Mouse (Mus musculus): ENCODE data around the gene Rusc2. TPM values are rescaled to one million over a fixed set of nuclear protein-coding genes. Genes with fewer than 3 reads are reported as not detected.

The Rusc2 gene
- total and polyA plus RNA-seq, 3 experiments, result 8.7 to 17.1 (median 14.5) TPM

- no peak overlapping the region for H3K4me3 ChIP-seq (ENCODE audit: low read depth, low read length)
- peaks cover 54% of the 10 kb centered on the region for H3K4me1 ChIP-seq (ENCODE audit: insufficient read depth, low read depth, low read length)
- ATAC-seq (ENCODE audit: extremely low read depth, insufficient number of reproducible peaks, low FRiP score, poor library complexity, severe bottlenecking) (no peak), DNase-seq (ENCODE audit: low spot score) (no peak)
- peaks cover 2% of the 10 kb centered on the region for H3K36me3 ChIP-seq (replicated peaks)
- TF ChIP-seq GATA2 (IDR thresholded peaks at IDR 0.05; ENCODE audit: borderline replicate concordance, low read depth, low read length) (no peak), POLR2AphosphoS5 (IDR thresholded peaks at IDR 0.05; ENCODE audit: insufficient replicate concordance, low read depth, low read length) (no peak), GATA1 (IDR thresholded peaks at IDR 0.05; ENCODE audit: borderline replicate concordance, low read length) (no peak), TAL1 (conservative IDR thresholded peaks at IDR 0.05; ENCODE audit: low read depth, low read length) (no peak), CTCF (IDR thresholded peaks at IDR 0.05; ENCODE audit: low read depth, low read length) (no peak)
- H3K27me3 ChIP-seq (ENCODE audit: insufficient read depth, low read length), result peaks cover 23% of the 10 kb centered on the region; the same call in 1 of the 2 replicates
- H3K9me3 ChIP-seq (replicated peaks), result peaks cover 26% of the 10 kb centered on the region
Observed at GRCm38 (mm10) chr4:43419801-43420281, 38.1 kb downstream of the Rusc2 start.

DNA sequence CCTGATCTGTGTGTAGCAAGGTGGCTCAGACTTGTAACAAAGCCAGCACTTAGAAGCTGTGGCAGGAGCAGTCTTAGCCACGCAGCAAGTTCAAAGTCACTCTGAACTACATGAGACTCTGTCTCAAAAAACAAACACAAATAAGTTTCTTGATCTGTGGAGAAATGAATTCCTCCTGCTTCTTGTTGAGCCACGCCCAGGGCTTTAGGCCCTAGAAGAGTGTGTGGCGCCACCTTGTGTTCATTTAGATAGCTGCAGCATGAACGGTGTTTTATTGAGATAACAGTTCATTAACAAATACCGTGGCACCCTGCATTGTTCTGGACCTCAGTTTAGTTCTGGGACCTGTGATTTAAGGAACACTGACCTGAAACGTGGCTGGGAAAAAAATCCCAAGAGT lies 38.5 kb downstream of the Rusc2 start:
- Histone ChIP-seq H3K36me3 (replicated peaks) (peaks cover 2% of the 10 kb centered on the region), H3K4me1 (ENCODE audit: insufficient read depth, low read depth, low read length) (peaks cover 52% of the 10 kb centered on the region), H3K9me3 (replicated peaks) (peaks cover 21% of the 10 kb centered on the region), H3K4me3 (ENCODE audit: low read depth, low read length) (no peak overlapping the region), H3K27me3 (ENCODE audit: insufficient read depth, low read length) (peaks cover 27% of the 10 kb centered on the region; the same call in 1 of the 2 replicates)
- ATAC-seq (ENCODE audit: extremely low read depth, insufficient number of reproducible peaks, low FRiP score, poor library complexity, severe bottlenecking), result no peak
- peak; percentile 61 for DNase-seq (ENCODE audit: low spot score)
- TF ChIP-seq CTCF (IDR thresholded peaks at IDR 0.05; ENCODE audit: low read depth, low read length) (peak; percentile 84), TAL1 (conservative IDR thresholded peaks at IDR 0.05; ENCODE audit: low read depth, low read length) (no peak)

DNA sequence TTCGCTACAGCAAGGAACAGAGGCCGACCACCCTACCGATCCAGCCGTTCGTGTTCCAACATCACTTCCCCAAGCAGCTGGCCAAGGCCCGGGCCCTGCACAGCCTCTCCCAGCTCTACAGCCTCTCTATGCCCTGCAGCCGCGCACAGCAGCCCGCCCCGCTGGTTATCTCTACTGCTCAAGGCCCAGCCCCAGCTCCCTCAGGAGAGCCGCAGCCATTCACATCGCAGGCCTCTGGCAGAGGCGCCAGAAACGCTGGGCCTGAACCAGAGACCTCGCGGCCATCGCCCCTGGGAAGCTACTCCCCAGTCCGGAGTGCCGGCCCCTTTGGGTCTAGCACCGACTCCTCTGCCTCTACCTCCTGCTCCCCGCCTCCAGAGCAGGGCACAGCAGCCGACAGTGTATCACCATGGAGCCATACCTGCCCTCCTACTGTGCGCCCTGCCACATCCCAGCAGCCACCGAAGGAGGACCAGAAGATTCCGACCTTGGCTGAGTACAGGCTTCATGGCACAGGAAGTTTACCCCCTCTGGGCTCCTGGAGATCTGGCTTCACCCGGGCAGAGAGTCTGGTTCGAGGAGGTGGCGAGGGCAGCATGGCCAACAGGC lies 40.0 kb downstream of the Rusc2 start:
- H3K36me3 ChIP-seq (replicated peaks), result no peaks in the 10 kb centered on the region
- no peak for TF ChIP-seq TAL1 (conservative IDR thresholded peaks at IDR 0.05; ENCODE audit: low read depth, low read length)
- no peak for TF ChIP-seq CTCF (IDR thresholded peaks at IDR 0.05; ENCODE audit: low read depth, low read length)
- no peak for TF ChIP-seq GATA1 (IDR thresholded peaks at IDR 0.05; ENCODE audit: borderline replicate concordance, low read length)
- TF ChIP-seq POLR2AphosphoS5 (IDR thresholded peaks at IDR 0.05; ENCODE audit: insufficient replicate concordance, low read depth, low read length), result no peak
- no peak overlapping the region for H3K4me3 ChIP-seq (ENCODE audit: low read depth, low read length)
- peaks cover 7% of the 10 kb centered on the region for H3K9me3 ChIP-seq (replicated peaks)
- DNase-seq (ENCODE audit: low spot score) (no peak), ATAC-seq (ENCODE audit: extremely low read depth, insufficient number of reproducible peaks, low FRiP score, poor library complexity, severe bottlenecking) (no peak)
- H3K4me1 ChIP-seq (ENCODE audit: insufficient read depth, low read depth, low read length), result peaks cover 46% of the 10 kb centered on the region
- H3K27me3 ChIP-seq (ENCODE audit: insufficient read depth, low read length), result peaks cover 36% of the 10 kb centered on the region; the same call in 1 of the 2 replicates

DNA sequence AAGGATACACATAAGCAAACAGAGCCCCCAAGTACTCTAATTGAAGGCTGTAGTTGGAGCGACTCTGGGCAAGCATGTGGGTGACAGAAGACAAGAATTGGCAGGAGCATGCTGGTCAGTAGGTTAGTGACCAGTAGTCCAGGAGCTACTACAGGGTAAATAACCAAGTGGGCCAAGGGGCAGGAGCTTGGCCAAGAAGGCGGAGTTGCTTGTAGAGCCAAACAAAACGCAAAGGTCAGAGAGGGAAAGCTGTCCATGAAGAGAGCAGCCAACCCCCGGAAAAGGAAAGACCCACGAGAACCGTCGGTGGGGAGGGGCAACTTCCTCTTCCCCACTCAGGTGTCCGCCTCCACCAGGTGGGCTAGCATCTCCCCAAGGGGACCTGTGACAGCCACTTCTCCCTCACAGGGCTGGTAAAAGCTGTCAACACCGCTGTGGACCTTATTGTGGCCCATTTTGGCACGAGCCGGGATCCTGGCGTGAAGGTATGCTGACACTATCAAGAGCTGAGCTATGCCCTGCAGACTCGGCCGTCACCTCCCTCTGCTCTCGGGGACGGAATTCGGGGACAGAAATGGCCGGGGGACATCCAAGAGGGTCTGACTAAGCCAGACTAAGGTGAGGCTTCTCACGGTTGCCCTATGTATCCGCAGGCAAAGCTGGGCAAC lies 41.6 kb downstream of the Rusc2 start:
- peaks cover 6% of the 10 kb centered on the region; the same call in 1 of the 2 replicates for H3K9me3 ChIP-seq (replicated peaks)
- H3K36me3 ChIP-seq (replicated peaks), result no peaks in the 10 kb centered on the region
- H3K4me3 ChIP-seq (ENCODE audit: low read depth, low read length), result no peak overlapping the region
- no peak for DNase-seq (ENCODE audit: low spot score)
- no peak for ATAC-seq (ENCODE audit: extremely low read depth, insufficient number of reproducible peaks, low FRiP score, poor library complexity, severe bottlenecking)
- H3K4me1 ChIP-seq (ENCODE audit: insufficient read depth, low read depth, low read length), result peaks cover 34% of the 10 kb centered on the region
- TF ChIP-seq GATA2 (IDR thresholded peaks at IDR 0.05; ENCODE audit: borderline replicate concordance, low read depth, low read length) (no peak), POLR2AphosphoS5 (IDR thresholded peaks at IDR 0.05; ENCODE audit: insufficient replicate concordance, low read depth, low read length) (no peak), CTCF (IDR thresholded peaks at IDR 0.05; ENCODE audit: low read depth, low read length) (no peak), GATA1 (IDR thresholded peaks at IDR 0.05; ENCODE audit: borderline replicate concordance, low read length) (no peak), TAL1 (conservative IDR thresholded peaks at IDR 0.05; ENCODE audit: low read depth, low read length) (no peak)
- H3K27me3 ChIP-seq (ENCODE audit: insufficient read depth, low read length), result peaks cover 48% of the 10 kb centered on the region

GRCm38 (mm10) chr4:43424072-43424471 lies 42.3 kb downstream of the Rusc2 start:
- no peak overlapping the region for H3K4me3 ChIP-seq (ENCODE audit: low read depth, low read length)
- H3K27me3 ChIP-seq (ENCODE audit: insufficient read depth, low read length), result peaks cover 53% of the 10 kb centered on the region
- H3K36me3 ChIP-seq (replicated peaks), result no peaks in the 10 kb centered on the region
- no peak for TF ChIP-seq POLR2AphosphoS5 (IDR thresholded peaks at IDR 0.05; ENCODE audit: insufficient replicate concordance, low read depth, low read length)
- TF ChIP-seq GATA2 (IDR thresholded peaks at IDR 0.05; ENCODE audit: borderline replicate concordance, low read depth, low read length), result no peak
- TF ChIP-seq GATA1 (IDR thresholded peaks at IDR 0.05; ENCODE audit: borderline replicate concordance, low read length), result no peak
- TF ChIP-seq TAL1 (conservative IDR thresholded peaks at IDR 0.05; ENCODE audit: low read depth, low read length), result no peak
- TF ChIP-seq CTCF (IDR thresholded peaks at IDR 0.05; ENCODE audit: low read depth, low read length), result no peak
- peaks cover 27% of the 10 kb centered on the region for H3K4me1 ChIP-seq (ENCODE audit: insufficient read depth, low read depth, low read length)
- ATAC-seq (ENCODE audit: extremely low read depth, insufficient number of reproducible peaks, low FRiP score, poor library complexity, severe bottlenecking), result no peak
- peaks cover 6% of the 10 kb centered on the region; the same call in 1 of the 2 replicates for H3K9me3 ChIP-seq (replicated peaks)
- no peak for DNase-seq (ENCODE audit: low spot score)

DNA sequence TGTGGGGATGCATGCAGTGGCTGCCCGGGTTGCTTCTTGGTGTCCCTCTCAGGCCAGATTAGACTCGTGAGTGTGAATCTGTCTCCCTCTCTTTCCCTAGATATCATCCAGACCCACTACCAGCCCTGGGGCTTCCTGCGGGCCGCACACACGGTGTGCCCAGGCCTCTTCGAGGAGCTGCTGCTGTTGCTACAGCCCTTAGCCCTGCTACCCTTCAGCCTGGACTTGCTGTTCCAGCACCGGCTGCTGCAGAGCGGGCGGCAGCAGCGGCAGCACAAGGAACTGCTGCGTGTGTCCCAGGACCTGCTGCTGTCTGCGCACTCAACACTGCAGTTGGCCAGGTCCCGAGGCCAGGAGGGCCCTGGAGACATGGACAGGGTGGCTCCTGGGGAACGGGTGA lies 43.4 kb downstream of the Rusc2 start:
- Histone ChIP-seq H3K4me1 (ENCODE audit: insufficient read depth, low read depth, low read length) (peaks cover 16% of the 10 kb centered on the region), H3K27me3 (ENCODE audit: insufficient read depth, low read length) (peaks cover 59% of the 10 kb centered on the region), H3K9me3 (replicated peaks) (peaks cover 6% of the 10 kb centered on the region; the same call in 1 of the 2 replicates), H3K4me3 (ENCODE audit: low read depth, low read length) (no peak overlapping the region), H3K36me3 (replicated peaks) (no peaks in the 10 kb centered on the region)
- ATAC-seq (ENCODE audit: extremely low read depth, insufficient number of reproducible peaks, low FRiP score, poor library complexity, severe bottlenecking), result no peak
- DNase-seq (ENCODE audit: low spot score), result no peak
- TF ChIP-seq GATA2 (IDR thresholded peaks at IDR 0.05; ENCODE audit: borderline replicate concordance, low read depth, low read length) (no peak), GATA1 (IDR thresholded peaks at IDR 0.05; ENCODE audit: borderline replicate concordance, low read length) (no peak), CTCF (IDR thresholded peaks at IDR 0.05; ENCODE audit: low read depth, low read length) (no peak), POLR2AphosphoS5 (IDR thresholded peaks at IDR 0.05; ENCODE audit: insufficient replicate concordance, low read depth, low read length) (no peak), TAL1 (conservative IDR thresholded peaks at IDR 0.05; ENCODE audit: low read depth, low read length) (no peak)

Data from G1E (cell line).